Mouse (Mus musculus) hindbrain, embryonic 16.5 days (tissue): ENCODE data around the gene Nelfb. TPM values are rescaled to one million over a fixed set of nuclear protein-coding genes. Genes with fewer than 3 reads are reported as not detected.

Experiments used
- ATAC-seq: fragments of 200-750 bp; cut with Nextera tagmentation; 2 replicates; pipeline ENCODE4 v1.8.0; 2017; ENCODE audit warnings: moderate TSS enrichment, moderate library complexity
- H3K27ac ChIP-seq: fragments of 300-500 bp; sonication (generic); 2 replicates; pipeline ENCODE4 v1.5.1; 2014; ENCODE audit warnings: low read depth, mild to moderate bottlenecking, control low read depth, low read length, moderate library complexity
- H3K27me3 ChIP-seq: fragments of 300-500 bp; sonication (generic); replicated peaks from 2 replicates; pipeline ENCODE4 v1.6.1; 2014; ENCODE audit warnings: low read length; ENCODE audit not compliant: control insufficient read depth, insufficient read depth
- H3K36me3 ChIP-seq: fragments of 300-500 bp; sonication (generic); 2 replicates; pipeline ENCODE4 v1.6.1; 2014; ENCODE audit warnings: mild to moderate bottlenecking, low read length, moderate library complexity, mixed read lengths; ENCODE audit not compliant: control insufficient read depth, insufficient read depth
- H3K4me1 ChIP-seq: fragments of 300-500 bp; sonication (generic); 2 replicates; pipeline ENCODE4 v1.6.1; 2014; ENCODE audit warnings: low read depth, low read length; ENCODE audit not compliant: control insufficient read depth, insufficient read depth
- H3K4me2 ChIP-seq: fragments of 300-500 bp; sonication (generic); 2 replicates; pipeline ENCODE4 v1.6.1; 2014; ENCODE audit warnings: mild to moderate bottlenecking, low read length, control low read depth, moderate library complexity
- H3K4me3 ChIP-seq: fragments of 300-500 bp; sonication (generic); 2 replicates; pipeline ENCODE4 v1.5.1; 2014; ENCODE audit warnings: mild to moderate bottlenecking, low read length, control low read depth, moderate library complexity
- H3K9ac ChIP-seq: fragments of 300-500 bp; sonication (generic); 2 replicates; pipeline ENCODE4 v1.6.1; 2014; ENCODE audit warnings: low read depth, mild to moderate bottlenecking, control low read depth, low read length, moderate library complexity
- H3K9me3 ChIP-seq: fragments of 300-500 bp; sonication (generic); 2 replicates; pipeline ENCODE4 v1.6.1; 2014; ENCODE audit warnings: mild to moderate bottlenecking, low read length, moderate library complexity; ENCODE audit not compliant: control insufficient read depth
- WGBS: fragments of 180-500 bp; shearing (Covaris S2); extraction: QIAGEN DNeasy Blood & Tissue Kit; methylation state at CpG from one replicate; pipeline ENCODE4 v1.1.7; 2014; 5-methylcytosine and 5-hydroxymethylcytosine counted together
- polyA plus RNA-seq: library from polyadenylated mRNA; unstranded; fragments of >200 nt; fragmentation: Nextera tagmentation; extraction: Ambion mirVana; gene quantifications from 2 replicates; pipeline ENCODE4 v1.2.1, GENCODE M21; 2015

Gene Nelfb
- polyA plus RNA-seq, 1 experiment from 2014 or later = 105 TPM

DNA sequence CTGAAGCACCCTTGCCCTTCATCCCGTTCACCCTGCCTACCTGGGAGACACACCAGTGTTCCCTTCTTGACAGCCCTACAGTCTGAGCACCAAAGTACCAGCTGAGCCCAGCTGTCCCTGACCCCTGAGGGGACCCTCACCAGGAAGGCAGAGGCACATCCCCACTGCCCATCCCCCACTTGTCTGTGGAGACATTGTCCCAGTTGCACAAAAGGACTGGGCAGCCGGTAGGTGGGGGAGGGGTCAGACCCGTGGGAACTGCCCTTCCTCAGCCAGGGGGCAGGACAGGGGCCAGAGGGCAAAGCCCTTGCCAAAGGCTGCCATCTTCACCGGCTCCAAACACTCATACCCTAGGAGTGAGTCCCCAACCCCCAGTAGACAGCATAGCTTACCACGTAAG is 41.5 kb downstream of the Nelfb start:
- peaks cover 10% of the 10 kb centered on the region for H3K4me1 ChIP-seq
- no peak overlapping the region; the same call in 1 of the 2 replicates for H3K27ac ChIP-seq
- no peak overlapping the region for H3K4me2 ChIP-seq
- no peak overlapping the region for H3K9ac ChIP-seq
- no peak for ATAC-seq
- no peaks in the 10 kb centered on the region for H3K9me3 ChIP-seq
- no peaks in the 10 kb centered on the region for H3K36me3 ChIP-seq
- 4% methylated on average over 5 of the region's 5 CpGs for WGBS
- H3K27me3 ChIP-seq = no peaks in the 10 kb centered on the region
- H3K4me3 ChIP-seq = no peak overlapping the region

DNA sequence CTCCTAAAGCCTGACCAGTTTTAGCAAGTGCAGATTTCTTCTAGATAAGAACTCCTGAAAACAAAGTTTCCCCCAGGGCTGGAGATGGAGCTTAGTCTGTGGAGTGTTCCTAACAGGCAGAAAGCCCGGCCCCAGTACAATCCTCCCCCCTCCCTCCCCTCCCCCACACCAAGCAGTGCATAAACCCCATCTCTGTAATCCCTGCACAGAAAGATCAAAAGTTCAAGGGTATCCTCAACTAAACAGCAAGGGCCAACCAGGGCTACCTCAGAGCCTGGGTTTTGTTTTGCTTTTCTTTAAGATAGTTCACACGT is 42.7 kb downstream of the Nelfb start:
- Histone ChIP-seq H3K4me1 (peaks cover 10% of the 10 kb centered on the region), H3K9ac (peak overlapping the region; percentile 77; the same call in 1 of the 2 replicates), H3K4me2 (peak overlapping the region; percentile 90), H3K27me3 (no peaks in the 10 kb centered on the region), H3K36me3 (no peaks in the 10 kb centered on the region), H3K27ac (peak overlapping the region; percentile 76), H3K9me3 (no peaks in the 10 kb centered on the region), H3K4me3 (peak overlapping the region; percentile 58)
- no peak; the same call in 1 of the 2 replicates for ATAC-seq
- WGBS = 4% methylated on average over 2 of the region's 2 CpGs

DNA sequence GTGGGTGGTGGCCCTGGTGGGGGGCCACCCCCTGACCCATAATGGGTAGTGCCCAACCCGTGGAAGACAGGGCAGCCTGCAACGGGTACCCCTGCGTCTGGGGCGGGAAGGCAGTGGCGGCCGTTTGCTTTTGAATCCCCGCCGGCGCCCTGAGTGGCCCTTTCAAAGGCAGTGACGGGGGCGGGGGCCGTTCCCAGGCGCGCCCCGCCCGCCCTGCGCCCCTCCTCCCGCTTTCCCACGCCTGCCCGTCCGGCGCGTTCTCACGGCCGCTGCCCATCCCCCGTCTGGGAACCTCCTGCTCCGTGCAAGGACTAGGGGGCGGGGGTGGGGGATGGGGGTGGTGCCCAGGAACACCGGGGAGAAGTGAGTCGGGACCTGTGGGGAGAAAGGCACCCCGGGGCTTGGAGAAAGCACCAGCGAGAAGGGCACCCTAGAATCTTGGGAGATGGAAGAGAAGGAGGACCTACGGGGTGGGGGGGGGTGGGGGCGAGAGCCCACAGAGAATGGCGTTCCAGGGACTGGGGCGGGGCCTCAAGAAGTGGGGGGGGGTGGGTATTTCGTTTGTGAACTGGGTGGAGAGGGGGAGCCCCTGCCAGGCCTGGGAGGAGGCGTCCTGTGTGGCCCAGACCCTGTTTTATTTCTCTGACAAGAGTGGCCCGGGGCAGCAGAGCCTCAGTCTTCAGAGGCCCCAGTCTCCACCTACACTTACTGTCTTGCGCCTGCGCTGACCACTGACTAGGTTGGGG is 43.2 kb downstream of the Nelfb start:
- no peaks in the 10 kb centered on the region for H3K36me3 ChIP-seq
- H3K4me1 ChIP-seq = peaks cover 16% of the 10 kb centered on the region
- H3K27me3 ChIP-seq = no peaks in the 10 kb centered on the region
- peak overlapping the region; percentile 90 for H3K4me2 ChIP-seq
- no peaks in the 10 kb centered on the region for H3K9me3 ChIP-seq
- H3K9ac ChIP-seq = peak overlapping the region; percentile 77
- peak overlapping the region; percentile 58 for H3K4me3 ChIP-seq
- peak overlapping the region; percentile 76 for H3K27ac ChIP-seq
- ATAC-seq = peak; percentile 76
- under 1% methylated on average over 34 of the region's 41 CpGs for WGBS

DNA sequence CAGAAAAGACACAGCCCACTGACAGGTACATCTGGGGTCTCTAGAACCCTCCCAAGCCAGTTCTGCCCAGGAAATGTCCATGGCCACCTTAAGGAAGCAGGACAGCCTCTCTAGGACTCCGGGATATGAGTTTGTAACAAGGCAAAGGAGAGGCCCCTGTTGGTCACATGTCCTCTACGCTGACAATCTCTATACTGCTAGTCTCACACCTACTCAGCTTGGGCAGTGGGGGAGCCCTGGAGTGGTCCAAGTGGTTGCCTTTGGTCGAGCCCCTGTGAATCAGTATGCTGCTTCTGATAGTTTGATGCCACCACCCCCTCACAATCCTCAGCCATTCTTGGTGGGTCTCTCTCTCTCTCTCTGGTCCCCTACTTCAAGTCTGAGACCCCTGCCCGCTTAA is 43.8 kb downstream of the Nelfb start:
- Histone ChIP-seq H3K27ac (peak overlapping the region; percentile 76), H3K36me3 (no peaks in the 10 kb centered on the region), H3K4me1 (peaks cover 19% of the 10 kb centered on the region), H3K27me3 (no peaks in the 10 kb centered on the region), H3K4me2 (peak overlapping the region; percentile 90), H3K9ac (peak overlapping the region; percentile 77), H3K4me3 (peak overlapping the region; percentile 58), H3K9me3 (no peaks in the 10 kb centered on the region)
- ATAC-seq = peak; percentile 41; the same call in 1 of the 2 replicates
- WGBS = 11% methylated on average over 4 of the region's 4 CpGs

DNA sequence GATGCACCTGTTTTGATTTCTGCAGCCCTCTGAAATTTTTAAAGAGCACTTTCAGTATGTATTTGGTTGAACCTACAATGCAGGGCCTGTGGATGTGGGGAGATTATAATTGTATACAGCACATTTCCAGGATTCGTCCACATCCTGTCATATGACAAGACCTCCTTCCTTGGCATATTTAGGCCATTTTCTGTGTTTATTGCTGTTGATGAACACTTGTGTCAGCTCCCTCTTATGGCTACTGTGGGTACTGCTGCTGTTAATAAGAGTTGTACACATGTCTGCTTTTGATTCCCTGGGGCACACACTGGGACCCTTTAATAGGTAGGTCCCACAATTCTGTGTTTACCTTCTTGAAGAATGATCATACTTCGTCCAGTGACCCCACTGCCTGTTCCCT is 53.6 kb downstream of the Nelfb start:
- Histone ChIP-seq H3K36me3 (no peaks in the 10 kb centered on the region), H3K9me3 (no peaks in the 10 kb centered on the region), H3K9ac (no peak overlapping the region), H3K27me3 (no peaks in the 10 kb centered on the region), H3K4me3 (no peak overlapping the region), H3K4me1 (no peaks in the 10 kb centered on the region), H3K4me2 (no peak overlapping the region), H3K27ac (no peak overlapping the region)
- WGBS = 47% methylated on average over 2 of the region's 2 CpGs
- no peak for ATAC-seq

DNA sequence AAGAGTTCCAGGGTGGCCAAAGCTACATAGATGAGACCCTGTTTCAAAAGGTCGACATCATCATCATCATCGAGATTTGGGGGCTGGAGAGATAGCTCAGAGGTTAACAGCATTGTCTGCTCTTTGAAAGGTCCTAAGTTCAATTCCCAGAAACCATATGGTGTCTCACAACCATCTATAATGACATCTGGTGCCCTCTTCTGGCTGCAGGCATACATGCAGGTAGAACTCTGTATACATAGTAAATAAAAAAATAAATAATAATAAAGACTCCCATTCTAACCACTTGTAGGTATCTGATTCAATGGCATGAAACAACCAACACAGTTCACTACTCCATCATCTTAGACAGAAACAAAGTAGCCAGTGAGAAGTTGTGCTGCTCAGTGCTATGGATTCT is 54.3 kb downstream of the Nelfb start:
- H3K4me2 ChIP-seq = no peak overlapping the region
- WGBS = 37% methylated on average over 2 of the region's 2 CpGs

DNA sequence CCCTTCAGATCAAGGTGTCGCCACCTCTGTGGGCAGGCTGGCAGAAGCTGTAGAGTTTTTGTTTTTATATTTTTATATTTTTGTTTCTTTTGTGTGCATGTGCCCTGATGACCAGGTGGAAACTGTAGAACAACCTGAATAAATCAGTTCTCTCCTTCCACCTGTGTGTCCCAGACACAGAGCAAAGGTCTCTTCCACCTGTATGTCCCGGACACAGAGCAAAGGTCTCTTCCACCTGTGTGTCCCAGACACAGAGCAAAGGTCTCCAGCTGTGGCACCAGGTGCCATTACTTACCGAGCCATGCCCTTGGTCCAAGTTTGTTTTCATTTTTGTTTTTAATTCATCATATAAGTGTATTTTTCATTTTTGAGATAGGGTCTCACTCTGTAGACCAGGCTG is 55.1 kb downstream of the Nelfb start:
- no peak overlapping the region for H3K4me2 ChIP-seq
- H3K27ac ChIP-seq = no peak overlapping the region
- no peak overlapping the region for H3K9ac ChIP-seq
- H3K27me3 ChIP-seq = no peaks in the 10 kb centered on the region
- H3K4me1 ChIP-seq = no peaks in the 10 kb centered on the region
- no peaks in the 10 kb centered on the region for H3K36me3 ChIP-seq
- no peak overlapping the region for H3K4me3 ChIP-seq
- no peak for ATAC-seq
- H3K9me3 ChIP-seq = no peaks in the 10 kb centered on the region
- 91% methylated on average over 3 of the region's 3 CpGs for WGBS

More for the DNA sequence above, 54.3 kb downstream of the Nelfb start:
- no peaks in the 10 kb centered on the region for H3K36me3 ChIP-seq
- no peaks in the 10 kb centered on the region for H3K27me3 ChIP-seq
- no peak overlapping the region for H3K4me3 ChIP-seq
- H3K4me1 ChIP-seq = no peaks in the 10 kb centered on the region
- no peaks in the 10 kb centered on the region for H3K9me3 ChIP-seq
- no peak for ATAC-seq
- H3K9ac ChIP-seq = no peak overlapping the region
- no peak overlapping the region for H3K27ac ChIP-seq

DNA sequence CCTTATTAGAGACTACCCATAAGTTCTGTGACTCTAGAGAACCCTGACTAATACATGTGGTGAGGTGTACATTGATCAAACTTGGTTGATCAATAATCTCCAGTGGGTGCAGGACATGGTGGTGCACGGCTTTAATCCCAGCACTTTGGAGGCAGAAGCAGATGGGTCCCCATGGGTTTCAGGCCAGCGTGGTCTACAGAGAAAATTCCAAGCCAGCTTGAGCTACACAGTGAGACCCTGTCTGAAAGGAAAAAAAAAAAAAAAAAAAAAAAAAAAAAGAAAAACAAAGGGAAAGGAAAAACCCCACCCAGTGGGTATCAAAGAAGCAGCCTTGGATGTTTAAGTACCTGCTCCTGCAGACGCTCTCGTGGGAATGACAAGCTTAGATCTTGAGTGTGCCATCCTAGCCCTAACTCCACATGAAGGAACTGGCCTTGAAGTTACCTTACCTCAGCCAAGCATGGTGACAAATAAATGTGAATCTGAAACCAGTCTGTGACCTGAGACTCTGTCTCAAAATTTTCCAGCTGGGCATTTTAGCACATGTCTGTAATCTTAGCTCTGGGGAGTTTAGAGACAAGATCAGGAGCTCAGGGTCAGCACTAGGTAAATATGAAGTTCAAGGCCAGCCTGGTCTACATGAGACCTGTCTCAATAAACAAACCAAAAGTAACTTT is 59.9 kb downstream of the Nelfb start:
- H3K27me3 ChIP-seq = no peaks in the 10 kb centered on the region
- no peaks in the 10 kb centered on the region for H3K4me1 ChIP-seq
- WGBS = 72% methylated on average over 4 of the region's 4 CpGs
- H3K36me3 ChIP-seq = no peaks in the 10 kb centered on the region
- H3K27ac ChIP-seq = no peak overlapping the region
- H3K4me2 ChIP-seq = no peak overlapping the region
- no peaks in the 10 kb centered on the region for H3K9me3 ChIP-seq
- H3K9ac ChIP-seq = no peak overlapping the region
- H3K4me3 ChIP-seq = no peak overlapping the region
- no peak for ATAC-seq
